Mouse (Mus musculus): ENCODE data around the gene Polr2f. TPM values are rescaled to one million over a fixed set of nuclear protein-coding genes. Genes with fewer than 3 reads are reported as not detected.

The Polr2f gene
- polyA plus RNA-seq, 1 experiment from 2014 or later = 302 TPM

Other genes starting within 250 kb of the Polr2f start
- 0.32 and 0.46 TPM in 2 replicates for gene Gm49510, start 241.3 kb upstream of the Polr2f start, polyA plus RNA-seq (2015; fragmentation: Nextera tagmentation; extraction: Ambion mirVana)
- gene Sh3bp1, start 241.2 kb upstream of the Polr2f start, polyA plus RNA-seq (2015; fragmentation: Nextera tagmentation; extraction: Ambion mirVana) = 42.1 and 44.5 TPM in 2 replicates
- gene Pdxp, start 227.1 kb upstream of the Polr2f start, polyA plus RNA-seq (2015; fragmentation: Nextera tagmentation; extraction: Ambion mirVana) = 5.1 and 5.9 TPM in 2 replicates
- 1,528 and 1,531 TPM in 2 replicates for gene Lgals1, start 214.3 kb upstream of the Polr2f start, polyA plus RNA-seq (2015; fragmentation: Nextera tagmentation; extraction: Ambion mirVana)
- gene Nol12, start 206.1 kb upstream of the Polr2f start, polyA plus RNA-seq (2015; fragmentation: Nextera tagmentation; extraction: Ambion mirVana) = 45.6 and 46.9 TPM in 2 replicates
- 54.2 and 63.6 TPM in 2 replicates for gene Triobp, start 193.3 kb upstream of the Polr2f start, polyA plus RNA-seq (2015; fragmentation: Nextera tagmentation; extraction: Ambion mirVana)
- gene H1f0, start 112.6 kb upstream of the Polr2f start, polyA plus RNA-seq (2015; fragmentation: Nextera tagmentation; extraction: Ambion mirVana) = 479 and 551 TPM in 2 replicates
- gene Galr3, start 99.1 kb upstream of the Polr2f start, polyA plus RNA-seq (2015; fragmentation: Nextera tagmentation; extraction: Ambion mirVana) = 0.26 and 0.43 TPM in 2 replicates
- 35.7 and 35.8 TPM in 2 replicates for gene Ankrd54, start 78.1 kb upstream of the Polr2f start, polyA plus RNA-seq (2015; fragmentation: Nextera tagmentation; extraction: Ambion mirVana)
- gene Eif3l, start 65.8 kb upstream of the Polr2f start, polyA plus RNA-seq (2015; fragmentation: Nextera tagmentation; extraction: Ambion mirVana) = 208 and 211 TPM in 2 replicates
- gene Micall1, start 32.1 kb upstream of the Polr2f start, polyA plus RNA-seq (2015; fragmentation: Nextera tagmentation; extraction: Ambion mirVana) = 10.4 and 11.2 TPM in 2 replicates
- gene 1700088E04Rik, start 244 bp downstream of the Polr2f start, polyA plus RNA-seq (2015; fragmentation: Nextera tagmentation; extraction: Ambion mirVana) = 6.9 and 7.3 TPM in 2 replicates
- gene Sox10, start 24.2 kb downstream of the Polr2f start, polyA plus RNA-seq (2015; fragmentation: Nextera tagmentation; extraction: Ambion mirVana) = 5.3 and 5.4 TPM in 2 replicates
- gene Pick1, start 88.2 kb downstream of the Polr2f start, polyA plus RNA-seq (2015; fragmentation: Nextera tagmentation; extraction: Ambion mirVana) = 55.0 and 58.7 TPM in 2 replicates
- 0.23 and 0.55 TPM in 2 replicates for gene Gm49486, start 88.4 kb downstream of the Polr2f start, polyA plus RNA-seq (2015; fragmentation: Nextera tagmentation; extraction: Ambion mirVana)
- 0.15 TPM in 1 of 2 replicates, not detected in the other for gene Slc16a8, start 113.8 kb downstream of the Polr2f start, polyA plus RNA-seq (2015; fragmentation: Nextera tagmentation; extraction: Ambion mirVana)
- gene Baiap2l2, start 144.5 kb downstream of the Polr2f start, polyA plus RNA-seq (2015; fragmentation: Nextera tagmentation; extraction: Ambion mirVana) = 7.1 and 7.3 TPM in 2 replicates
- 15.6 and 20.9 TPM in 2 replicates for gene Pla2g6, start 187.4 kb downstream of the Polr2f start, polyA plus RNA-seq (2015; fragmentation: Nextera tagmentation; extraction: Ambion mirVana)
- 5.2 and 6.2 TPM in 2 replicates for gene Maff, start 205.6 kb downstream of the Polr2f start, polyA plus RNA-seq (2015; fragmentation: Nextera tagmentation; extraction: Ambion mirVana)